Mouse (Mus musculus): ENCODE data around the gene Rassf3.

Gene Rassf3

DNA sequence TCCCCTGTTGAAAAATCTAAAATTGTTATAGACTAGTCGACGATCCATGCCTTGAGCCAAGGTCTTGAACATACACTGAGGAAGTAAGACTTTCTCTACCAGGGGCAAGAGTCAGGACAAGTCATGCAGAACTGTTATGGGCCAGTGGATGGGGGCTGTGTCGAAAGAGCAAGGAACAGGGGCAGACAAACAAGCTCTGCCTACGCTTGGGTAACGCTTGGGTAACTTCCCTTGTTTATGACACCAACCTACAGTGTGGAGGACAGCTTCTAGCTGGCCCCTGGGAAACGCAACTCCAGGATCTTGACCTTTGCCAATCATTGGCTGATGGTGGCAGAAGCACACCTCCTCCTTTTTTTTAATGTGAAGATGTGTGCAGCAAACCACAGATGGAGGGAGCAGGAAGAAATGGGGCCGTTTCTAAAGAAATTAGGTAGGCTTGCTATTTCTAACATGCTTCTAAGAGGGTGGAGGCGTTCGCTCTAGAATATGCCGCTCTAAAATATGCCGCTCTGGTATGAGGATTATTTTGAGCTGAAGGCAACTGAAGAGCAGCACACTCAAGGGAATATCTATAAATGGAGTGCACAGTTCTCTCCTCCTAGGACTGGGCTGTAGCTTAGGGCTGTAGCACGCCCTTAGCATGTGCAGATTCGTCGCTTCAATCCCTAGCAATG lies 12.6 kb upstream of the Rassf3 start:
- peak; percentile 83 for DNase-seq

DNA sequence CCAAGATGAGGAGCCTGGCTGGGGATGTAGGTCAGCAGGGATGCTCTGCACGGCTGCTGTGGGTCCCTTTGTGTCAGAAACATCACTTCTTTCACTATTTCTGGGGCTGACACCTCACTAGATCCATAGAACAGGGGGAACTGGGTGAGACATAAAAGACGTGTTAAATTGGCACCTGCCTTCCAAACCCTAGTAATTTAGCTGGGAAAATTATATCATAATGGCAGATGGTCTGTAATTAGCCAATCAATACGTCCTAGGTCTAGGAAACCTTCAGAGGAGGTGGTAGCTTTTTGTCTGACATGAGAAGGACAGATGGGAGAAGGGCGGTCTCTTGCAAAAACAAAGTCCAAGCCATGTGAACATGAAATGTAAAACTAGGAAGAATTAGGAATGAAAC lies 11.6 kb upstream of the Rassf3 start:
- DNase-seq, result no peak

DNA sequence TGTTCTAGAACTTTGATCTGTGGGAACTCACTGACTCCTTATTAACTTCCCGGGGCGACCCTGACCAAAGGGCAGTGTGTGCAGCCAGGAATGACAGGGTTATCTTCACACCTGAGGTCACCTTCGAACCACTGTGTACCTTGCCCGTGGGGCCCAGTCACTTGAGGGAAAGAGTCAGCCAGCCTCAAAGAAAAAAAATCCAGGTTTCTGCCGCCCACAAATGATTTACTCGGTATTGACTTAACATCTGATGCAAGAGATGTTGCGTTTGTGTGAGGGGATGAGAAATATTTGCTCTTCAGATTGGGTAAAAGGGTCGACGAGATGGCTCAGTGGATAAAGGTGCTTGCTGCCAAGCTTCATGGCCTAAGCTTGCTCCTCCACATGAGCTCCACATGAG lies 10.2 kb upstream of the Rassf3 start:
- DNase-seq, result no peak

DNA sequence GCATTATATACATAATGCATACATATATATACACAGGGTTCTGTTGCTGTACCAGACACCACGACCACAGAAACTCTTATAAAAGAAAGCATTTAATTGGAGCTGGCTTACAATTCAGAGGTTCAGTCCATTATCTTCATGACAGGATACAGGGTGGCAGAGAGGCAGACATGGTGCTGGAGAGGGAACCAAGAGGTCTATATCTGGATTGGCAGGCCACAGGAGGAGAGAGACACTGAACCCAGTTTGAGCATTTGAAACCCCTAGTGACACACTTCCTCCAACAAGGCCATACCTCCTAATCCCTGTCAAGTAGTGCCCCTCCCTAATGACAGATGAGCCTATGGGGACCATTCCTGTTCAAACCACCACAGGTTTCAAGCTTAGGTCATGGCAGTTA lies 7.2 kb upstream of the Rassf3 start:
- no peak for DNase-seq

DNA sequence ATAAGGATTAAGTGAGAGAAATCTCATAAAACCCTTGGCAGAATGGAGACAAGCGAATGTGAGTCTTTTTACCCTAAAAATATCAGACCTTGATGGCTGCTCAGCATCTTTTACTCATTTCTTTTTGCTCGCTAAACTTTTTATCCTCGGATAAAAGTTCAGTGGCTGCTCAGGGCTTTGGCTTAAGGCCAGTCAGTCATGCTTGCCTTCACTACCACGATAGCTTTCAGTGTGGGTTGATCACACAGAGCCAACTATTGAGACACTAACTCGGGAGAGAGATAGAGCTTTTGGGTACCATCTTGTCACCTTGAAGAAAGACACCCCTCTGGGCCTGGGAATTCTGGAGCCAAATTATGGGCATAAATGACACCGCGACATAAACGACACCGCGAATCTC lies 5.0 kb upstream of the Rassf3 start:
- DNase-seq, result no peak

DNA sequence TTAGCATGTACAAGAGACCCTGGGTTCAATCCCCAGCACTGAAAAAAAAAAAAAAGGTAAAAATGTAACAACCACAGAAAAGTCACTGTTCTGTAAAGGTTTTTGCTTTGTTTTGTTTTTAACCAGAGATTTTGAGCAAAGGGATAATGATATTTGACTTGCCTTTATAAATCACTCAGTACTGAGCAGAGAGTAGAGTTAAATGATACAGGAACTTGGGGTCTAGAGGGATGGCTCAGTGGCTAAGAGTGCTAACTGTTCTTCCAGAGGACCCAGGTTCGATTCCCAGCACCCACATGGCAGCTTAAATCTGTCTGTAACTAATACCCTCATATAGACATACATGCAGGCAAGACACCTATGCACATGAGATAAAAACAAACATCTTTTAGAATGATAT lies 3.8 kb upstream of the Rassf3 start:
- no peak for DNase-seq

DNA sequence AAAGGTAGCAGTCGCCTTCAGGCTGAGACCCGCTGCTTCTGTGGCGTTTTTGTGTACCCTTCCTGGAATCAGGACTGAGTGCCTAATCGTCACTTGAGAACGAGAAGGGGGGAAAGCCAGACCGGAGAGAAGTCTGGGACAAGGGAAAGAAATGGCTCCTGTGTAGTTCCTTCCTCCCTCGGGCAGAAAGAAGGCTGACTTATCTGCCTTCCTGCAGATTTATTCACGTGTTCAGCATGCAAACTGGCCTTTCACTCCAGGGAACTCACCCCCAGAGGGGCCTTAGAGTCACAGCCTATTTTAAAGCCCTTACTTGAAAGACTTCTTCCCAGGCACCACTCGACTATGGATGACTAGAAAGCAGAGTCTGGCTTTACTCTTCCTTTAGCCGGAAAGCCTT lies 1.3 kb upstream of the Rassf3 start:
- no peak for DNase-seq

DNA sequence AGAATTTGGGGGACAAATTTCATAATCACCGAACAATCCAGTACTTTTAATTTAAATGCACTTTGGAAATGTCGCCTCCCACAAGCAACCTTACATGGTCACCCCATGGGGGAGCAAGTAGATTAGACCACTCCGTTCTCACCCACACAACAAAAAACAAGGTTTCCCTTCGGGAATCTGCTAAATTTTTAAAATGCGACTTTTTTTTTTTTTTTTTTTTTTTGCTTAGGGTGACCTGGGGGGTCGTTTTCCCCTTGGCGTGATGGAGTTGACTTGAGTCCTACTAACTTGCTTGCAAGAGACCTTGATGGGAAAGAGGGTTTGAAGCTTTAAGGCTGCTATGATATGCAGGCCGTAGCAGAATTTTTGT lies 806 bp upstream of the Rassf3 start:
- DNase-seq, result no peak

DNA sequence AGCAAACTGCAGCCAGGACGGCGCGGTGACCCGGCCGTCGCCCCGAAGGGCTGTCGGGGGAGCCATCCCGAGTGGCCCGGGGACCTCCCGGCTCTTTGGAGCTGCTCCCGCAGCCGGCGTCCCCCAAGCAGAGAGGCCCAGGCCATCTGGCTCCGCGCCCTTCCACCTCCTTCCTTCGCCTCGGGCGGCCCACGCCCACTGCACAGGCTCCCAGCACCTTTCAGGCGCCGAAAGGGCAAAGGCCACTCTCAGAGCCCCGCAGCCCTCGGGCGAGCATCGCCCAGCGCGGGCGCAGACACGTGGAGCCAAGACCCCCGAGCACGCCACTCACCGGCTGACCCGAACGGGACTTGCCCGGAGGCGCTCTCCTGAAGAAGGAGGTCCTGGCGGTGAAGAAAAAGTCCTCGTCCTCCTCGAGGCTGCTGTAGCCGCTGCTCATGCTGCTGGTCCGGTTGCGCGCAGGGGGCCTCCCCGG lies 438 bp downstream of the Rassf3 start:
- DNase-seq, result peak; percentile 76

DNA sequence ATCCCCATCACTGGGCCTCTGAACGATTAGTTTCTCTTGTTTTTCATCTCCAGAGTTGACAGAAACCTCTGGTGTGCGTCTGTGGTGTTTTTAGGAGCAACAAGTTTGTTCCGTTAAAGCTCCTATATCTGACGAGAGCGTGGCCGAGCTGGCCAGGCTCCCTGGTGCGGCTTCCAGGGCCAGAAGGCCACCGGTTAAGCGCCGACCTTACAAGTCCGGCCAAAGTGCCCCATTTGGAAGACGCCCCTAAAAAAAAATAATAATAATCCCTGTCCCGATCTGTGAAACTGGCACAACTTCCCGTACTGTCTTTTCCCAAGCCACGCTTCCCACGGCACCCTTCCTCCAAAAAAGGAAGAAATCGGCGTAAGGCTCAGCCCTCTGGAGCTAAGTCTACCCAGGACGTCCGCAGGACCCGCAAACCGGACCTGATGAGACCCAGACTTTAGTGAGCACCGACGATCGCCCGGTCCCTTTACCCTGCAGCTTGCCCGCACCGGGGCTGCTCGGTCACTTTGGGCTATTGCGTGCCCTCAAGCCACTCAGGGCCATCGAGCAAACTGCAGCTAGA lies 961 bp downstream of the Rassf3 start:
- peak; percentile 44 for DNase-seq

DNA sequence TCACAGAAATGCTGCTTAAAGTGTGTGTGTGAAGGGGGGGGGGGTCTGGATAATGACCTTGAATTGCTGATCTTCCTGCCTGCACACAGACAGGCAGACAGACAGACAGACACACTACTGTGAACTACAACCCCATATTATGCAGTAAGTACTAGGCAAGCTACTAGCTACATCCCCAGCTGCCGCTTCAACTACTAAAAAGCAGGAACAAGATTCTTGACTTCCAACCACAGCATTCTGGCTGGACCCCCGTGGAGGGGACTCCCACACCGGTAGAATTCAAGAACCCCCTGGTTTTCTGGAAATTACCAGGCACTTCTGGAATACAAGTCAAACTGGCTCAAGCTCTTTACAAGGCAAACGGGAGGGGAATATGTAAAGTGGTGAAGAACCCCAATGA lies 1.9 kb downstream of the Rassf3 start:
- no peak for DNase-seq

DNA sequence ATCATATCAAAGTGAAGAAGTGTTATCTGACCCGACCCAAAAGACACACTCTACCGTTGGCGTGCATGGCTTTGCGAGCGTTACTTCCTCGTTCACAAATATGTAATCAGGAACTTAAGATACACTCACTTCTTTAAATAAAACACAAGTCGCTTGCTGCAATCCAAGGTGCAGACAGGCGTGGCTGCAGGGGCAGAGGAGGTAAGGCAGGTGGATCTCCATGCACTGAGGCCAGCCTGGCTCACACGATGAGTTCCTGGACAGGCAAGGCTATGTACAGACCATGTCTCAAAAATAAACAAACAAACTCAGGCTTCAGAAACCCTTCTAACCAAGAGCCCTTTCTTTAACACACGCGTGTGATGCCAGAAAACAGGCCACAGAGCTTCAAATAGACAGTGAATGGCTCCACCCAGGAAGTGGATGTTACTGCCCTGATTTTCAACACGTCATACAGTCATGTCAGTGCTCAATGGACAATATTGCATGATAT lies 2.4 kb downstream of the Rassf3 start:
- DNase-seq, result peak; percentile 73

DNA sequence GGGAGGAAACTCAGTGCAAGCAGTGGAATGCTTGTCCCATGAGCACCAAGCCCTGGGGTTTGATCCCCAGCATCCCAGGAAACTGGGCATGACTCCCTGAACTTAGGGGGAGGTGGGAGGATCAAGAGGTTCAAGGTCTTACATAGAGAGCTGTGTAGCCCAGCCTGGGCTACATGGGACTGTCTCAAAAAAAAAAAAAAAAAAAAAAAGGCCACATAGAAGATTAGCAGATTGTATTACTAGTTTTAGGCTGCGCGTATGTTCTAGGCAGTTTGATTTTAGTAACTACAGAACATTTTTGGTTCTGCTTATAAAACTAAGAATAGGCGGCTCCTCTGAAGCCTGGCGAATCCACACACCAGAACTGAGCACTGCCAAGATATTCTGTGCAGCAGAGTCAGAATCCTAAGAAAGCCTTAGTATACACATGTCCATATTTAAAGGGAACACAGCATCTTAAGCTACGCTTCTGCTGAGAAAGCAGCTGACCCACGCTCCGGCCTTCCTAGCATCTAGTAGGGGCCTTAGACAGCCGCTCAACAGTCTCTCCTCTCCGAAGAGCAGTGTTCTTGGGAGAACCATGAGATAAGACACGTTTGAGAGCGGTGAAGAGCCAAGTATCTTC lies 3.4 kb downstream of the Rassf3 start:
- no peak for DNase-seq

DNA sequence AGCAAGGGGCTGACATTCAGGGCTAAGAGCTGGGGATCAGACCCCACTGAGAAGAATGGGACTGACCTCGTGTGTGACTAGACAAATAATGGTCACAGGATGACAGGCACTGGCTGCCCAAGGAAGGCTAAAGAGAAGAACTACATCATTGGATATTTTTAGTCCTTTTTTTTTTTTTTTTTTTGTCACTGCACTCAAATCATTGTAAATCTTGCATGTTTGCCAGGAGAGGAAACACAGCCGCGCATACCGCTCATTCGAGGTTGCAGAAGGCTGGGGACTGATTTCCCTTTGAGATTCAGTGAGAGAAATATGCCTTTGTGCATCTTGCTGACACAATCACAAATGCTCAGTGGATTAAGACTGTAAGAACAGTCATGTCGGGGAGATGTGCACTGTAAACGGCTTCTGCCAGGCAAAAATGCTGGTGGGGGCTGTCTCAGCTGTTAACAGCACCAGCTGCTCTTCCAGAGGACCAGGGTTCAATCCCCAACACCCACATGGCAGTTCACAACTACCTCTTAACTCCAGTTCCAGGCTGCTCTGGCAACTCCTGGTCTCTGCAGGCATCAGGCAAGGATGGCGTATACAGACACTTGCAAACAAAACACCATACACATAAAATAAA lies 4.5 kb downstream of the Rassf3 start:
- no peak for DNase-seq

DNA sequence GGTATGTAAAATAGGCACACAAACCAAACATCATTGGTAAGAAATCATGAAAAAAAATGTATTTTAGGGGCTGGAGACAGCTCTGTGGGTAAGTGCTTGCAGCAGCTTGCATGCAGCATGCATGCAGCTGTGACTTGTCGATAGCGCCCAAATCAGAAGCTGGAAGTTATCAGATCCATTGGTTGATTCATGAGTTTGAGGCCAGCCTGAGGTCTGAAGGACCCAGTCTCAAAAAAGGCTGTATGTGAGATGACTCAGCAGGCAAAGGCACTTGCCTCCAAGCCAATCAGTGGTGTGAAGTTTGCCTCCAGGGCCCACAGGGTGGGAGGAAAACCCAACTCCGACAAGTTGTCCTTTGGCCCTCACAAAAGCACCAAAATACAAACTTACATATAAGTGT lies 6.5 kb downstream of the Rassf3 start:
- DNase-seq, result no peak

DNA sequence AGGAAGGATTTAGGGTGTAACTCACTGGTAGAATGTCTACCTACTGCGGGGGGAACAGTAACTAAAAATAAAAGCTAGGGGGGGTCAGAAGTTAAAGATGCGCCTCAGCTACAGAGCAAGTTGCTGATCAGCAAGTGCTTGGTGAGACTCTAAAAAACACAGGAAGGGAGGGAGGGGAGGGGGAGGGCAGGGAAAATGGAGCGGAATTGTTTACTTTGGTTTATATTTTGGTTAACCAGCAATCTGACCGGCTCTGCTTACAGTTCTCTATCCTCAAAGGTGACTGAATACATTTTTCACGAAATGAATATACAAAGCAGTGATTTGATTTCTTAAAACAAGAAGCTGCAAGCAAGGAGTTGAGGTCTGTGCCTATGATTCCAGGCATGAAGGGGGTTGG lies 7.2 kb downstream of the Rassf3 start:
- DNase-seq, result no peak

DNA sequence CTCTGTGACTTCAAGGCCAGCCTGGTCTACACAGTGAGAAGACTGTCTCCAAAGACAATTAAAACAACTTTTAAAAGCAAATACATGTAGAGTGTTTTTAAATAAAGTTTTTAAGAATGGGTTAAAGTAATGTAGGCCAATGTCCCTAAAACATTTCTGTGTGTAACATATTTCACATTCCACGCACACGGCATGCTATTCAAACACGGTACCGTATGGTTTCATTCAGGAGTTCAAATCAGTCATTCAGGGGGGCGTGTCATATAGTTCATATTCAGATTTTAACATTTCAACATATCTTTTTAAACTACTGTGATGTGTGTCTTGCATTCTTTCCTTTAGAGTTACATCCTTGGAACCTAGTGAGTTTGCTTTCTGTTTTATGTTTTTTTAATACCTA lies 7.9 kb downstream of the Rassf3 start:
- no peak for DNase-seq

DNA sequence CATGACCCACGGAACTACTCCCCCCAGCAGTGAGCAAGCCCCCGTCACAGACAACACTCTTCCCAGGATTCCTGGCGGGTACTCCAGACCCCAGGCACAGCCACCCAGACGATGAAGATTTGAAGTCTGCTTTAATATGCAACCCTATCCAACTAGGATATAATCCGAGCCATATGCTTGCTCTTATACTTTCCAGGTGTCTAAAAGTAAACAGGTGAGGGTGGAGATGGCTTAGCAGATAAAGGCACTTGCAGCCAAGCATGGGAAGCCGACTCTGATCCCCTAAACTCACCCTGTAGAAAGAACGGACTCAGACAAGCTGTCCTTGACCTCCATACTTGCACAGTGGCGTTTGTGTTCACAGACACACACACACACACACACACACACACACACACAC lies 8.4 kb downstream of the Rassf3 start:
- DNase-seq, result no peak

DNA sequence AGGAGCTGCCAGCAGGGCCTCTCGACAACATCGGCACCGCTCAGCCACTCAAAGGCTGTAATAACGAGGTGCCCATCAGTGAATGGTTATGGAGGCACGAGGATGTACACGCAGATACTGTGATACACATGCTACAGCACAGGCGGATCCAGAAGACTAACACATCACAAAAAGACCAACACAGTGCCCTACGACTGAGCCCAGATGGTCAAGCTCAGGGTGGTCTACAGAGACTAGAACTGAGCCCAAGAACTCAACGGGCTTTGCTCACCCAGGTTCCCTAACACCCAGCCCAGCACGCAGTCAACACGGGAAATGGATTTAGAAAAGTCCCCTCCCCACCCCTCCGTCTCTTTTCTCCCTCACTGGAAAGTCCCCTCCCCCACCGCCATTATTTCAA lies 9.1 kb downstream of the Rassf3 start:
- DNase-seq, result no peak

DNA sequence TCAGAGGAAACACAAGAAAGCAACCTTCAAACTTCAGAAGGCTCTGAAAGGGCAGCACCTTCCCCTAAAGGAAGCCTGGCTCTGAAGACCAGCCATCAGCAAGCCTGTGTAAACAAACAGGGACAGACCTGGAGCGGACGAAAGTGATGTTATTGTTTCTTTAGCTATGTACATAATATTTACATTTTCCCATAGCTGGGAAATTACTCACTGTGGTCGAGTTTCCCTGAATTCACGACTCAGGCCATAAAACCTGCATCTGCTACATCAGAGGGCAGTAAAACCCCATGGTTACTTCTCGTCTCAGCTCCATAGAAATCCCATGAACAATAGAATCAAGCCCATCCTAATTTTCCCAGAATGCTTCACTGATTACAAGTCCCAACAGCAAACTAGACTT lies 11.1 kb downstream of the Rassf3 start:
- DNase-seq, result no peak

DNA sequence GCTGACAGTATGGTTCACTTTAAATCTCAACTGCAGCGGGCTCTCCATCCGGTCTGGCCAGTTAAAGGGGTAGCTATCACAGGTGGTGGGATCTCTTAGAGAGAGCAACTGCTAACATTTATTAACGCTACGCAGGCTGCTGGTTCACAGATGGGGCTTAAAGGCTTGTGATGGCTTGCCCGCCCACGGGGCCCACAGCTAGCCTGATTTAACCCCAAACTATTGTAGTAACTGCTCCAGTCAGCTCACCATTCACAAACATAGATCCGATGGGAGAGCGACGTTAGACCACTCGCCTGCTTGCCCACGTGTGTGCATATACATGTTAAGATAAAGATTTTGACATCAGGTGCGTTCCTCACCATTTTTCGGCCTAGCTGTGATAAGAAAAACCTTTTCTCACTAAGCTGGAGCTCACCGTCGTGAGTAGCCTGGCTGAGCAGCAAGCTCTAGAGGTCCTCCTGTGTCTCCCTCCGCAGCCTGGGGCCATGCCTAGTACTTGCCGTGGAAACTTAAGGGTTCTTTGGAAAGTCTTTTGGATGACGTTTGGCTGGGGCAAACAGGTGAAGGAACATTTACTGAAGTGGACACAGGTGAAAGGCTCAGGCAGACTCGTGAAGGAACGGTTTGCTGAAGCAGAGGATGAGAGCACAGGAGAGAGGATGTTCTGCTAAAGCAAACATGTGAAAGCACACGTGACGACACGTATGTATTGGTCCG lies 13.8 kb downstream of the Rassf3 start:
- DNase-seq, result peak; percentile 41

DNA sequence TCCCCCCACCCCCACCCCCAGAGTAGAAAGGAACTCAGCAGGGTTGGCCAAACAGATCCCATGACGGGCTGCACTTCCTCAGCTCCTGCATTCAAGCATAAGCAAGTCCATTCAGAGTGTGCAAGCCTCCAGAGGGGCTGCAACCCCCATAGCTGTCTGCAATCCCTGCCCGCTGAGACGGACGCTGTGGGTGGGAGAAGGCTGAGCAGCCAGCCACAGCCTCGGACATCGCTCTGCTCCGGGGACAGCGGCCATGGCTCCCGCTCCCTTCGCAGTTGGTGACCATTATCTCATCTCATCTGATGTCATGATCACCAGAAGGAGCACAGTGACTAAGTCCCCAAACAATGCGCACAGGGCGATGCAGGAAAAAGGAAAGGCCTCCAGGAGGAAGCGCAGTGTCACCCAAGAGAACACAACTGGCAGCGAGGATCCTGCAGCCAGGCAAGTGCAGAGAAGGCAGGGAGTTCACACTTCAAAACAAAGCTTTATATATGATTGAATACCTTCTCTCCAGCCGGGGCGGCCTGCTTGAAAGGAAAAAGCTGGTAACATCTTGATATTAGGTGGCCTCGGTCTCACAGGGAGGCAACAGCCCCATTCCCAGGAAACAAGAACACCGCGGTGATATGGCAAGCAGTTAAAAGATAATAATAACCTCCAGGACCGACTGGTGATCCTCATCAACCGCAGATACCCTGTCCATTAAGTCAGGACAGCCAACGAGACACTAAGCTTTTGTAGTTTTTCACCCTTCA lies 14.6 kb downstream of the Rassf3 start:
- DNase-seq, result peak; percentile 81
